Mouse (Mus musculus): Measurements from ENCODE around the gene Szrd1. TPM values are rescaled to one million over a fixed set of nuclear protein-coding genes. Genes with fewer than 3 reads are reported as not detected.
"Not testable (repeated sequence)": the region's sequence is repeated elsewhere in the genome, so short reads cannot be mapped to it uniquely, and the experiment has no call there.

The Szrd1 gene
- polyA plus RNA-seq, 1 experiment from 2014 or later: 28.6 TPM

GRCm38 (mm10) chr4:141137740-141138139, 1.8 kb downstream of the Szrd1 start:
- not testable (repeated sequence) for H3K27me3 ChIP-seq (ENCODE audit: control insufficient read depth, insufficient read depth, low read length); H3K9me3 ChIP-seq (ENCODE audit: control insufficient read depth, low read length); H3K9ac ChIP-seq (ENCODE audit: low read length); DNase-seq (ENCODE audit: low spot score); ATAC-seq (ENCODE audit: low FRiP score, low TSS enrichment); H3K36me3 ChIP-seq (ENCODE audit: control insufficient read depth, insufficient read depth, low read length); H3K27ac ChIP-seq (replicated peaks); H3K4me3 ChIP-seq (ENCODE audit: low read depth, low read length)
- Histone ChIP-seq H3K4me2 (replicated peaks; ENCODE audit: low read depth) (peak overlapping the region; percentile 83), H3K4me1 (replicated peaks; ENCODE audit: control insufficient read depth, insufficient read depth) (peaks cover 12% of the 10 kb centered on the region)
- 42% methylated on average over 1 of the region's 3 CpGs for WGBS
- TF ChIP-seq CTCF (IDR thresholded peaks at IDR 0.05; ENCODE audit: low read depth): peak; percentile 40

DNA sequence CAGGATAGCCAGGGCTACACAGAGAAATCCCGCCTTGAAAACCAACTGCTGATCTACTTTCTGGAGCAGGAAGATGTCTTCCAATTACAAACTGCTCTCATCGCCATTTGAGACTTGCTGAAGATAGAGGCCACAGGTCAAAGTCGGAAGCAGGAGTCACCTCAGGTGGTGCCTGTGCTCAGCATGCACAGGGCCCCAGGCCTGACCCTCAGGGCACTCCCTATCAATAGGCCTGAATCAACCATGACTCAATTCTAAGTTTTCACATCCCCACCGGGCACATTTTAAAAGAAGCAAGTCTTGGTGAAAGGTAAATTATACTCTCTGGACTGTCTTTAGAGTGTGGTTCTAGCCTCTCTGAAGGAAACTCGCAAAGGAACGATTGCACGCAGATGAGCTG, 3.4 kb downstream of the Szrd1 start:
- H3K9me3 ChIP-seq (ENCODE audit: control insufficient read depth, low read length): no peaks in the 10 kb centered on the region
- H3K4me3 ChIP-seq (ENCODE audit: low read depth, low read length): no peak overlapping the region
- TF ChIP-seq EP300 (optimal IDR thresholded peaks at IDR 0.05): no peak
- DNase-seq (ENCODE audit: low spot score): peak; percentile 48
- no peak overlapping the region for H3K4me2 ChIP-seq (replicated peaks; ENCODE audit: low read depth)
- ATAC-seq (ENCODE audit: low FRiP score, low TSS enrichment): no peak
- H3K9ac ChIP-seq (ENCODE audit: low read length): no peak overlapping the region
- 65% methylated on average over 7 of the region's 7 CpGs for WGBS
- H3K27ac ChIP-seq (replicated peaks): peak overlapping the region; percentile 46; the same call in 1 of the 2 replicates
- peaks cover 17% of the 10 kb centered on the region for H3K4me1 ChIP-seq (replicated peaks; ENCODE audit: control insufficient read depth, insufficient read depth)
- no peaks in the 10 kb centered on the region for H3K27me3 ChIP-seq (ENCODE audit: control insufficient read depth, insufficient read depth, low read length)
- no peaks in the 10 kb centered on the region for H3K36me3 ChIP-seq (ENCODE audit: control insufficient read depth, insufficient read depth, low read length)

GRCm38 (mm10) chr4:141134751-141135530, 4.6 kb downstream of the Szrd1 start:
- no peak for TF ChIP-seq EP300 (optimal IDR thresholded peaks at IDR 0.05)
- TF ChIP-seq CTCF (IDR thresholded peaks at IDR 0.05; ENCODE audit: low read depth): no peak
- DNase-seq (ENCODE audit: low spot score) (no peak), ATAC-seq (ENCODE audit: low FRiP score, low TSS enrichment) (no peak)
- H3K9me3 ChIP-seq (ENCODE audit: control insufficient read depth, low read length): no peaks in the 10 kb centered on the region
- H3K27me3 ChIP-seq (ENCODE audit: control insufficient read depth, insufficient read depth, low read length): no peaks in the 10 kb centered on the region
- peak overlapping the region; percentile 3; the same call in 1 of the 2 replicates for H3K9ac ChIP-seq (ENCODE audit: low read length)
- peak overlapping the region; percentile 17; the same call in 1 of the 2 replicates for H3K4me2 ChIP-seq (replicated peaks; ENCODE audit: low read depth)
- H3K4me1 ChIP-seq (replicated peaks; ENCODE audit: control insufficient read depth, insufficient read depth): peaks cover 17% of the 10 kb centered on the region
- peak overlapping the region; percentile 79 for H3K27ac ChIP-seq (replicated peaks)
- no peaks in the 10 kb centered on the region for H3K36me3 ChIP-seq (ENCODE audit: control insufficient read depth, insufficient read depth, low read length)
- H3K4me3 ChIP-seq (ENCODE audit: low read depth, low read length): peak overlapping the region; percentile 2; the same call in 1 of the 2 replicates
- WGBS: 48% methylated on average over 20 of the region's 20 CpGs

GRCm38 (mm10) chr4:141134031-141134441, 5.5 kb downstream of the Szrd1 start:
- Histone ChIP-seq H3K4me1 (replicated peaks; ENCODE audit: control insufficient read depth, insufficient read depth) (peaks cover 17% of the 10 kb centered on the region), H3K27ac (replicated peaks) (peak overlapping the region; percentile 79), H3K9ac (ENCODE audit: low read length) (no peak overlapping the region), H3K4me2 (replicated peaks; ENCODE audit: low read depth) (peak overlapping the region; percentile 17; the same call in 1 of the 2 replicates), H3K36me3 (ENCODE audit: control insufficient read depth, insufficient read depth, low read length) (no peaks in the 10 kb centered on the region), H3K27me3 (ENCODE audit: control insufficient read depth, insufficient read depth, low read length) (no peaks in the 10 kb centered on the region), H3K4me3 (ENCODE audit: low read depth, low read length) (no peak overlapping the region), H3K9me3 (ENCODE audit: control insufficient read depth, low read length) (no peaks in the 10 kb centered on the region)
- no peak for DNase-seq (ENCODE audit: low spot score)
- TF ChIP-seq EP300 (optimal IDR thresholded peaks at IDR 0.05) (no peak), CTCF (IDR thresholded peaks at IDR 0.05; ENCODE audit: low read depth) (no peak)
- no peak for ATAC-seq (ENCODE audit: low FRiP score, low TSS enrichment)
- WGBS: 43% methylated on average over 8 of the region's 8 CpGs

- Histone ChIP-seq H3K9me3 (ENCODE audit: control insufficient read depth, low read length) (no peaks in the 10 kb centered on the region), H3K4me3 (ENCODE audit: low read depth, low read length) (no peak overlapping the region), H3K27me3 (ENCODE audit: control insufficient read depth, insufficient read depth, low read length) (no peaks in the 10 kb centered on the region), H3K27ac (replicated peaks) (peak overlapping the region; percentile 90), H3K4me2 (replicated peaks; ENCODE audit: low read depth) (no peak overlapping the region; the same call in 1 of the 2 replicates), H3K9ac (ENCODE audit: low read length) (no peak overlapping the region), H3K4me1 (replicated peaks; ENCODE audit: control insufficient read depth, insufficient read depth) (peaks cover 17% of the 10 kb centered on the region), H3K36me3 (ENCODE audit: control insufficient read depth, insufficient read depth, low read length) (no peaks in the 10 kb centered on the region)
- no peak for ATAC-seq (ENCODE audit: low FRiP score, low TSS enrichment)
- WGBS: 26% methylated on average over 8 of the region's 8 CpGs
- TF ChIP-seq CTCF (IDR thresholded peaks at IDR 0.05; ENCODE audit: low read depth) (no peak), EP300 (optimal IDR thresholded peaks at IDR 0.05) (no peak)
- DNase-seq (ENCODE audit: low spot score): peak; percentile 13
Measured at GRCm38 (mm10) chr4:141133227-141133626, 6.3 kb downstream of the Szrd1 start.

DNA sequence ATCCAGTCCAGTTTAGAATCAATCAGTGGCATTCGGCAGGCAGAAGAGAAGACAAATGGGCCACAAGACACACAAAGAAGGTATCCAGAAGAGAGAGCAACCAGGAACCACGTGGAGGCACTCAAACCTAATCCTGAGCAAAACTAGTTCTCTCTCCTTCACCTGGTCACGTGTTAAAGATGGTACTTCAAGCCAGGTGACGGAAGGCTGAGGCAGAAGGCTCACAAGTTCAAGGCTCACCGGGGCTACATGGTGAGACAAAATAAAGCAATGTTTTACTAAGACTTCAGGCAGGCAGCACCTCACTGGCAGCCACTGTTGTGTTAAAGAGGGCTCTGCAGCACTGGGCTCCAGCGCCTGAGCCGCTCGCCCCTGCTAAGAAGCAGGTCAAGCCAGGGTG, 7.4 kb downstream of the Szrd1 start:
- ATAC-seq (ENCODE audit: low FRiP score, low TSS enrichment) (no peak), DNase-seq (ENCODE audit: low spot score) (no peak)
- Histone ChIP-seq H3K27me3 (ENCODE audit: control insufficient read depth, insufficient read depth, low read length) (no peaks in the 10 kb centered on the region), H3K27ac (replicated peaks) (peak overlapping the region; percentile 90), H3K36me3 (ENCODE audit: control insufficient read depth, insufficient read depth, low read length) (no peaks in the 10 kb centered on the region), H3K4me1 (replicated peaks; ENCODE audit: control insufficient read depth, insufficient read depth) (peaks cover 17% of the 10 kb centered on the region), H3K4me2 (replicated peaks; ENCODE audit: low read depth) (peak overlapping the region; percentile 31), H3K9ac (ENCODE audit: low read length) (peak overlapping the region; percentile 35), H3K4me3 (ENCODE audit: low read depth, low read length) (no peak overlapping the region), H3K9me3 (ENCODE audit: control insufficient read depth, low read length) (no peaks in the 10 kb centered on the region)
- TF ChIP-seq EP300 (optimal IDR thresholded peaks at IDR 0.05) (no peak), CTCF (IDR thresholded peaks at IDR 0.05; ENCODE audit: low read depth) (no peak)
- WGBS: 41% methylated on average over 8 of the region's 8 CpGs
